Mouse (Mus musculus): ENCODE results near the gene Glrb.

- TF ChIP-seq CTCF (IDR thresholded peaks at IDR 0.05; ENCODE audit: insufficient read depth, low read length): no peak
- no peak for TF ChIP-seq POLR2A (IDR thresholded peaks at IDR 0.05; ENCODE audit: borderline replicate concordance, extremely low read depth, low read depth, low read length)
Measured at GRCm38 (mm10) chr3:80883601-80884000, 29.9 kb downstream of the Glrb start.

Measured in lung, adult 2 months (tissue).